Mouse (Mus musculus) MEL (cell line): Measurements from ENCODE around the gene Brcc3. TPM values are rescaled to one million over a fixed set of nuclear protein-coding genes. Genes with fewer than 3 reads are reported as not detected.

Experiments used
- DNase-seq: peaks from one replicate; pipeline ENCODE4 v3.0.0; 2011; ENCODE audit warnings: low read depth, low spot score
- H3K27ac ChIP-seq: 2 replicates; pipeline ENCODE4 v1.5.1; 2012; ENCODE audit warnings: low read depth, mild to moderate bottlenecking, control low read depth, low read length, moderate library complexity; ENCODE audit not compliant: control insufficient read depth
- H3K27me3 ChIP-seq, 2 experiments: fragments of 150-350 bp in 1 of 2; sonication (generic) in 1 of 2; 2 replicates each; pipeline ENCODE4 v1.6.1; 2012; ENCODE audit warnings: low read length in 2 of 2, mild to moderate bottlenecking in 2 of 2, improper control_type of control experiment in 1 of 2, moderate library complexity in 1 of 2; ENCODE audit not compliant: insufficient read depth in 2 of 2, control insufficient read depth in 1 of 2
- H3K36me3 ChIP-seq, 2 experiments: 2 replicates each; pipeline ENCODE4 v1.6.1; 2012 to 2014; ENCODE audit warnings: low read length in 2 of 2, improper control_type of control experiment in 1 of 2, inconsistent platforms in 1 of 2, mild to moderate bottlenecking in 1 of 2; ENCODE audit not compliant: insufficient read depth in 2 of 2, control insufficient read depth in 1 of 2
- H3K4me1 ChIP-seq, 2 experiments: fragments of 150-350 bp in 1 of 2; sonication (generic) in 1 of 2; 2 replicates each; pipeline ENCODE4 v1.6.1; 2012; ENCODE audit warnings: low read length in 2 of 2, improper control_type of control experiment in 1 of 2, mild to moderate bottlenecking in 1 of 2; ENCODE audit not compliant: insufficient read depth in 2 of 2, control insufficient read depth in 1 of 2
- H3K4me3 ChIP-seq, 2 experiments: fragments of 150-350 bp in 1 of 2; sonication (generic) in 1 of 2; 2 replicates each; pipeline ENCODE4 v1.5.1; 2012; ENCODE audit warnings: low read depth in 2 of 2, low read length in 2 of 2, mild to moderate bottlenecking in 2 of 2, moderate library complexity in 2 of 2, control low read depth in 1 of 2, improper control_type of control experiment in 1 of 2; ENCODE audit not compliant: control insufficient read depth in 1 of 2, insufficient read depth in 1 of 2
- H3K79me2 ChIP-seq: 2 replicates; pipeline ENCODE4 v1.6.1; 2012; ENCODE audit warnings: mild to moderate bottlenecking, low read length, moderate library complexity; ENCODE audit not compliant: control insufficient read depth, poor library complexity, insufficient read depth
- H3K9ac ChIP-seq: 2 replicates; pipeline ENCODE4 v1.6.1; 2012; ENCODE audit warnings: low read depth, mild to moderate bottlenecking, control low read depth, low read length, moderate library complexity; ENCODE audit not compliant: control insufficient read depth, poor library complexity, severe bottlenecking
- H3K9me3 ChIP-seq: fragments of 150-350 bp; sonication (generic); replicated peaks from 2 replicates; pipeline ENCODE4 v1.6.1; 2012; ENCODE audit warnings: mild to moderate bottlenecking, low read length, improper control_type of control experiment, moderate library complexity; ENCODE audit not compliant: insufficient read depth
- CHD1 ChIP-seq: IDR thresholded peaks from 2 replicates; pipeline ENCODE4 v1.6.1; 2012; ENCODE audit warnings: low read depth, mild to moderate bottlenecking, inconsistent platforms, low read length, improper control_type of control experiment
- CHD2 ChIP-seq: IDR thresholded peaks from 2 replicates; pipeline ENCODE4 v1.6.1; 2011; ENCODE audit warnings: low read length, improper control_type of control experiment
- EP300 ChIP-seq, 2 experiments: IDR thresholded peaks; 2 replicates each; pipeline ENCODE4 v1.6.1; 2011; ENCODE audit warnings: improper control_type of control experiment in 2 of 2, low read length in 2 of 2, low read depth in 1 of 2, mild to moderate bottlenecking in 1 of 2
- ETS1 ChIP-seq: IDR thresholded peaks from 2 replicates; pipeline ENCODE4 v1.6.1; 2012; ENCODE audit warnings: low read depth, mild to moderate bottlenecking, inconsistent platforms, low read length, improper control_type of control experiment, moderate library complexity
- GATA1 ChIP-seq: IDR thresholded peaks from 2 replicates; pipeline ENCODE4 v1.6.1; 2011; ENCODE audit warnings: low read depth, low read length, improper control_type of control experiment
- HCFC1 ChIP-seq: IDR thresholded peaks from 2 replicates; pipeline ENCODE4 v1.6.1; 2012; ENCODE audit warnings: low read depth, mild to moderate bottlenecking, inconsistent platforms, low read length, improper control_type of control experiment, moderate library complexity
- MAFK ChIP-seq: IDR thresholded peaks from 2 replicates; pipeline ENCODE4 v1.6.1; 2011; ENCODE audit warnings: low read depth, mild to moderate bottlenecking, low read length, improper control_type of control experiment, borderline replicate concordance
- MYB ChIP-seq: IDR thresholded peaks from 2 replicates; pipeline ENCODE4 v1.6.1; 2011; ENCODE audit warnings: mild to moderate bottlenecking, low read depth, low read length, improper control_type of control experiment
- MYC ChIP-seq: IDR thresholded peaks from 2 replicates; pipeline ENCODE4 v1.6.1; 2011; ENCODE audit warnings: low read depth, mild to moderate bottlenecking, low read length, improper control_type of control experiment, moderate library complexity
- NELFE ChIP-seq: IDR thresholded peaks from 2 replicates; pipeline ENCODE4 v1.6.1; 2011; ENCODE audit warnings: low read depth, low read length, improper control_type of control experiment
- NRF1 ChIP-seq: IDR thresholded peaks from 2 replicates; pipeline ENCODE4 v1.6.1; 2014; ENCODE audit warnings: low read depth, mild to moderate bottlenecking, inconsistent platforms, low read length, improper control_type of control experiment, moderate library complexity; ENCODE audit not compliant: poor library complexity, insufficient read depth, severe bottlenecking
- POLR2A ChIP-seq, 2 experiments: IDR thresholded peaks; 2 replicates each; pipeline ENCODE4 v1.6.1; 2011 to 2012; ENCODE audit warnings: low read length in 2 of 2, mild to moderate bottlenecking in 2 of 2, control low read depth in 1 of 2, improper control_type of control experiment in 1 of 2, low read depth in 1 of 2, moderate library complexity in 1 of 2; ENCODE audit not compliant: control insufficient read depth in 1 of 2, insufficient read depth in 1 of 2, poor library complexity in 1 of 2
- TBP ChIP-seq: IDR thresholded peaks from 2 replicates; pipeline ENCODE4 v1.8.0; 2011; ENCODE audit warnings: low read depth, low read length, improper control_type of control experiment
- TCF12 ChIP-seq: IDR thresholded peaks from 2 replicates; pipeline ENCODE4 v1.6.1; 2014; ENCODE audit warnings: low read depth, mild to moderate bottlenecking, inconsistent platforms, low read length, improper control_type of control experiment, moderate library complexity
- USF1 ChIP-seq: IDR thresholded peaks from 2 replicates; pipeline ENCODE4 v1.6.1; 2014; ENCODE audit warnings: low read depth, mild to moderate bottlenecking, inconsistent platforms, low read length, improper control_type of control experiment, moderate library complexity
- ZC3H11A ChIP-seq: IDR thresholded peaks from 2 replicates; pipeline ENCODE4 v1.6.1; 2012; ENCODE audit warnings: low read depth, mild to moderate bottlenecking, inconsistent platforms, low read length, improper control_type of control experiment
- ZMIZ1 ChIP-seq: IDR thresholded peaks from 2 replicates; pipeline ENCODE4 v1.6.1; 2012; ENCODE audit warnings: low read depth, mild to moderate bottlenecking, inconsistent platforms, low read length, improper control_type of control experiment, moderate library complexity
- polyA plus RNA-seq, 2 experiments: library from polyadenylated mRNA; stranded (reverse) in 1 of 2; unstranded in 1 of 2; fragments of >175 nt in 1 of 2; fragments of >200 nt in 1 of 2; gene quantifications; 2 replicates each; pipeline versions ENCODE4 v1.2.1 to v1.2.4; 2012; ENCODE audit warnings: low replicate concordance in 2 of 2, low read depth in 1 of 2; ENCODE audit not compliant: insufficient read length in 2 of 2, insufficient read depth in 1 of 2, missing spikeins in 1 of 2
- total RNA-seq: library from RNA; depleted of rRNA; stranded (reverse); fragments of 300-350 nt; gene quantifications from 2 replicates; pipeline ENCODE4 v1.2.3, GENCODE M21; 2012

The Brcc3 gene
- total and polyA plus RNA-seq, 3 experiments = 18.4 to 51.7 TPM; not detected in 1

- TF ChIP-seq NRF1 (0 out of 2 replicates have a peak, but pooled peaks have one; percentile 10), USF1 (no peak), ZC3H11A (no peak), GATA1 (no peak), MYB (no peak)
- TF ChIP-seq, all 39 proteins: peak for 13
Measured at GRCm38 (mm10) chrX:75415936-75416785, at the start of gene Brcc3, which contains the start of the genes Cmc4 and Mtcp1 (continued).

GRCm38 (mm10) chrX:75370197-75370596, 46.2 kb upstream of the Brcc3 start:
- Histone ChIP-seq H3K9me3 (no peaks in the 10 kb centered on the region), H3K4me1 (peaks cover 8 to 9% of the 10 kb centered on the region in 2 experiments), H3K36me3 (peaks cover 0 to 9% of the 10 kb centered on the region in 2 experiments; a peak in 2 of 4 replicates), H3K27ac (peak overlapping the region; percentile 22; the same call in 1 of the 2 replicates), H3K79me2 (no peaks in the 10 kb centered on the region), H3K27me3 (no peaks in the 10 kb centered on the region)
- TF ChIP-seq ETS1 = peak; percentile 32; the same call in 1 of the 2 replicates
- TF ChIP-seq POLR2A (IDR thresholded peaks at IDR 0.05; ENCODE audit: control insufficient read depth in 1 of 2, insufficient read depth in 1 of 2, low read depth in 1 of 2, low read length in 2 of 2, poor library complexity in 1 of 2) = no peak
- TF ChIP-seq GATA1 = peak; percentile 71
- peak in 1 of 2 experiments; percentile 33; a peak in 1 of 4 replicates for TF ChIP-seq EP300 (IDR thresholded peaks at IDR 0.05; ENCODE audit: low read depth in 1 of 2, low read length in 2 of 2)
- TF ChIP-seq, all 39 proteins: peak for 3
- DNase-seq = peak; percentile 79
- Histone ChIP-seq H3K4me3 (no peak overlapping the region), H3K9ac (no peak overlapping the region)

- H3K27ac ChIP-seq = no peak overlapping the region
- H3K79me2 ChIP-seq = no peaks in the 10 kb centered on the region
- no peaks in the 10 kb centered on the region for H3K9me3 ChIP-seq
- TF ChIP-seq CHD2 = no peak
- no peak for TF ChIP-seq ZMIZ1
- TF ChIP-seq ZC3H11A = no peak
- no peak for TF ChIP-seq MAFK
- TF ChIP-seq CHD1 = no peak
- no peak for TF ChIP-seq POLR2A (IDR thresholded peaks at IDR 0.05; ENCODE audit: control insufficient read depth in 1 of 2, insufficient read depth in 1 of 2, low read depth in 1 of 2, low read length in 2 of 2, poor library complexity in 1 of 2)
- TF ChIP-seq NELFE = no peak
- TF ChIP-seq HCFC1 = no peak
- 0 out of 2 replicates have a peak, but pooled peaks have one; percentile 24 for TF ChIP-seq TCF12
- no peak for TF ChIP-seq TBP
- TF ChIP-seq EP300 (IDR thresholded peaks at IDR 0.05; ENCODE audit: low read depth in 1 of 2, low read length in 2 of 2) = peak in 1 of 2 experiments; percentile 11; a peak in 1 of 4 replicates
- peak; percentile 58 for TF ChIP-seq ETS1
- TF ChIP-seq MYC = no peak
- peaks cover 0 to 17% of the 10 kb centered on the region in 2 experiments; a peak in 2 of 4 replicates for H3K36me3 ChIP-seq
- H3K27me3 ChIP-seq = no peaks in the 10 kb centered on the region
- H3K9ac ChIP-seq = no peak overlapping the region
- H3K4me1 ChIP-seq = peaks cover 9 to 11% of the 10 kb centered on the region in 2 experiments
- DNase-seq = peak; percentile 14
- no peak overlapping the region for H3K4me3 ChIP-seq
Measured at GRCm38 (mm10) chrX:75372666-75373425, 43.6 kb upstream of the Brcc3 start.
